Mouse (Mus musculus) spleen, adult 2 months (tissue): Measurements from ENCODE around the gene Rcan1. TPM values are rescaled to one million over a fixed set of nuclear protein-coding genes. Genes with fewer than 3 reads are reported as not detected.

Experiments used
- DNase-seq, 2 experiments: peaks; one replicate each; pipeline versions ENCODE4 v3.0.0 to v3.0.0-alpha.2; 2012 to 2021; ENCODE audit warnings: low spot score in 2 of 2, low read depth in 1 of 2
- H3K27ac ChIP-seq: fragments of 200-500 bp; 2 replicates; pipeline ENCODE4 v1.5.1; 2012; ENCODE audit warnings: low read length, inconsistent platforms; ENCODE audit not compliant: insufficient read depth
- H3K27me3 ChIP-seq: fragments of 200-500 bp; 2 replicates; pipeline ENCODE4 v1.6.1; 2012; ENCODE audit warnings: mild to moderate bottlenecking, moderate library complexity, low read length, inconsistent platforms; ENCODE audit not compliant: control insufficient read depth, insufficient read depth
- H3K36me3 ChIP-seq: fragments of 200-500 bp; 2 replicates; pipeline ENCODE4 v1.6.1; 2012; ENCODE audit warnings: mild to moderate bottlenecking, low read length, inconsistent platforms; ENCODE audit not compliant: control insufficient read depth, insufficient read depth
- H3K4me1 ChIP-seq: fragments of 200-500 bp; 2 replicates; pipeline ENCODE4 v1.6.1; 2011; ENCODE audit warnings: inconsistent platforms; ENCODE audit not compliant: control insufficient read depth, insufficient read depth, insufficient read length
- H3K4me3 ChIP-seq: fragments of 200-500 bp; 2 replicates; pipeline ENCODE4 v1.5.1; 2011; ENCODE audit warnings: mild to moderate bottlenecking, inconsistent platforms; ENCODE audit not compliant: insufficient read depth, insufficient read length; ENCODE audit errors: extremely low read depth
- CTCF ChIP-seq: fragments of 200-500 bp; IDR thresholded peaks from 2 replicates; pipeline ENCODE4 v1.5.1; 2011; ENCODE audit warnings: mild to moderate bottlenecking, inconsistent platforms; ENCODE audit not compliant: insufficient read depth, insufficient read length, insufficient replicate concordance; ENCODE audit errors: extremely low read depth
- POLR2A ChIP-seq: fragments of 200-500 bp; IDR thresholded peaks from 2 replicates; pipeline ENCODE4 v1.6.1; 2011; ENCODE audit warnings: low read depth, low read length, inconsistent platforms
- WGBS: fragments of 180-500 bp; shearing (Covaris S2); methylation state at CpG from one replicate; pipeline ENCODE4 v1.1.7; 2018; 5-methylcytosine and 5-hydroxymethylcytosine counted together
- polyA plus RNA-seq: library from polyadenylated mRNA; depleted of rRNA; stranded (reverse); fragments of >200 nt; gene quantifications from 2 replicates; pipeline ENCODE4 v1.2.3, GENCODE M21; 2012

Gene Rcan1
- polyA plus RNA-seq, 1 experiment, result 6.4 TPM

DNA sequence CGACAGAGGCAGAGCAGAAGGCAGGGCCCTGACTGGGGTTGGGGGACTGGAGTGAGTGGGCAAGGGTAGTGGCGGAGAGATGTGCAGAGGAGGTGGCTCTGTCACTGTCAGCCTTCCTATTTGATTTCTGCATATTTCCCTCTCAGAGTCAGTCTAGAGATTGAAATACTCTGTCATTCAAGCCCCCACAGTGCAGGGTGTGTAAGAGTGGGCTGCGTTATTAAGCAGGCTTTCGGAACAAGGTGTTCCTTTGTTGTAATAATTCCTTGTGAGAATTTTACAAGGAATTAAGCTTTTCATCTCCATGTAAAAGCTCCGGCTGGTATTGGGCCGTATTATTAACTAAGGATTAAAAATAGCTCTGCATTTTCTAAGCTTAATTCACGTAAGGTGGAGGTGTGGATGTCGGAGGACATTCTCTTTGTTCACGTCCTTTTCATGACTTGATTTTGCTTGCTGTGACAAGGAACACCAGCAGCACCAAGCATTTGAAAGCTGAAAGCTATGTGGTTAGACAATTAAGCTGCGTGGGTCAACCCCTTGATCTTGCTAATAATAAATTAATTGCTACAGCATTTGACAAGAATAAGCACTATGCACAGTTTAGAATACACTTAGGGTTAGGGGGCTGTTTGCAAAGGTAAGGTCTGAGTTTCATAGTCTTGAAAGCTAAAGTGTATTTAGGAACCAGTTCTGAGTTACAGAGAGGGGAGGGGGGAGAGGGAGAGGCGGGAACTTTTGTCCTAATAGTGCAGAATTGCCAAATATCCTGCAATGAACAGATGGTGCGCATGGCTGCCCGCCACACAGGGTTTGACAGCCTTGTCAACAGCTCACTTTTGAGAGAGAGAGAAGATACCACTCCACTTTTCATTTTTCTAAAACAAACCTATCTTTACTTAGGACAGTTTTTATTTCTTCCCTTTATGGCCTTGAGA lies 40.4 kb upstream of the Rcan1 start:
- no peaks in the 10 kb centered on the region for H3K4me1 ChIP-seq
- no peak overlapping the region for H3K4me3 ChIP-seq
- no peaks in the 10 kb centered on the region for H3K36me3 ChIP-seq
- no peaks in the 10 kb centered on the region for H3K27me3 ChIP-seq
- 77% methylated on average over 13 of the region's 13 CpGs for WGBS
- no peak for TF ChIP-seq CTCF
- TF ChIP-seq POLR2A, result no peak
- no peak for DNase-seq
- H3K27ac ChIP-seq, result no peak overlapping the region

DNA sequence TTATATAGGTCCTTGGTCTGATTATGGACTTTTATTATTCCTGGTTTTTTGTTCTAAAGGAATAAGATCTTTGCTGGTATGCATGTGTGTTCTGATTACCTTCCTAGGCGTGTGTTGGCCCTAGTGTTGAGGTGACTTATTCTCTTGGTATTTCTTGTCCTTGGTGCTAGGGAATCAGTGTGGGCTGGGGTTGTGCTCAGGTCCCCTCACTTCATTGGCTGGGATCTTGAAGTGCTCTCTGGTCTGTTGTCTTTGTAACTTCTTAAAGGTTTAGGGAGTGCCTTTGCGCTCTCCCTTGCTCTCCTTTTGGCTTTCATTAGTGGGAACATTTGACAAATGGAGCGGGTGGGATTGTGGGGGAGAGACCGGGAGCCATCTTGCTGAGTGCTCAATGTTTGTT lies 36.9 kb upstream of the Rcan1 start:
- no peak overlapping the region for H3K4me3 ChIP-seq
- 88% methylated on average over 4 of the region's 4 CpGs for WGBS
- TF ChIP-seq CTCF (no peak), POLR2A (no peak)
- H3K36me3 ChIP-seq, result no peaks in the 10 kb centered on the region
- DNase-seq, result no peak
- H3K4me1 ChIP-seq, result no peaks in the 10 kb centered on the region
- no peak overlapping the region for H3K27ac ChIP-seq
- H3K27me3 ChIP-seq, result no peaks in the 10 kb centered on the region

DNA sequence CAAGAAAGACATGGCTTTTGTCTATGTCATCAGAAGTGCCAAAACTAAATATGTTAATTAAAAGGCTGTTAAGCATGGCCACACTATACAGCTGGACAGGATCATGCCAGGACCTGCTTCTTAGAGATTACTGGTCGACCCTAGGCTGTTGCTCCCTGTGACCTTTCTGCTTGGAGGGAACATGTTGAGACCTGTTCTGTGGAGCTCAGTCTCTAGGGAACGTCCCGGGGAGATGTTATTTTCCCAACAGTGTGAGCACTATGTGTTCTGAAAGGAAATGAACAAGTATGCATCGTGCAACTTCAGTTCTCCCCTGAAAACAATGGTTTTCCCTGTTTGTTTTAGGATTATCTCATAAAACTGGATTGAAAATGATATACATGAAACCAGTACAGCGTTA lies 32.4 kb upstream of the Rcan1 start:
- TF ChIP-seq POLR2A, result no peak
- TF ChIP-seq CTCF, result no peak
- no peak for DNase-seq
- Histone ChIP-seq H3K4me1 (no peaks in the 10 kb centered on the region), H3K27ac (no peak overlapping the region), H3K27me3 (peaks cover 10% of the 10 kb centered on the region), H3K4me3 (no peak overlapping the region), H3K36me3 (no peaks in the 10 kb centered on the region)
- WGBS, result 70% methylated on average over 5 of the region's 5 CpGs

DNA sequence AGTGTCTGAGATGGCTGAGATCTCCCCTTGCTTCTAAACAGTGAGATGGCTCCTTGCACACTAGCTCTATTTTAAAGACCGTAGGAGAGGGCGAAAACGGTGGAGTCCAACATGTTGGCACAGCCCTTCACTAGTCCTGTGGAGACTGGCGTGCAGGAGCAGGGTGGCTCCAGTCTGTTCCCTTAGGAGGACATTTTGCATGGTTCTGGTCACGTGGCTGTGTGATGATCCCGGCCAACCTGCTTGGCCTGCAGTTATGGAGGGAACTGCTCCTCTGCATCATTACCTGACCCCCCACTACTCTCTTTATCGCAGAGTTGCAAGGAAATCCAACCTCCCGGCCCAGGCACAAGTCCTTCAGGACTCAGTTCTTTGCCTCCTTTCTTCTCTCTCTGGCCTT lies 29.9 kb upstream of the Rcan1 start:
- 89% methylated on average over 8 of the region's 8 CpGs for WGBS

DNA sequence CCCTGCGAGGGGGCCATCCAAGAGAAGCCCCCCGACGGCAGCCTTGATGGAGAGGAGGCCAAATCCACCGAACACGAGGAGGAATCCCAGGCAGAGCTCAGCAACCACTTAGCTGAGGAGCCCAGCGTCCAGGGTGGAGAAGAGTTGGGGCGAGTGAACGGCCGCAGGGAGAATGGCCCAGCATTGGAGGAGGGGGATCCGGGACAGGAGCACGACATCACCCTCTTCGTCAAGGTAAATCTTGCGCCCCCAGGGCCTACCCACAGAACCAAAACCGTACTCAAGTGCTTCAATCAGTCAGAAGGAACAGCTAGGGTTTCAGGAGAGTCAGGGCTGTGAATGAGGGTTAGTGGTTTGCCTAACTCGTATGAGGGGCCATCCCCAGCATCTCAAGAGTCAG lies 28.7 kb upstream of the Rcan1 start:
- no peak for TF ChIP-seq POLR2A
- no peak for DNase-seq
- peaks cover 10% of the 10 kb centered on the region for H3K27me3 ChIP-seq
- H3K4me1 ChIP-seq, result no peaks in the 10 kb centered on the region
- WGBS, result 37% methylated on average over 15 of the region's 15 CpGs
- no peaks in the 10 kb centered on the region for H3K36me3 ChIP-seq
- no peak overlapping the region for H3K27ac ChIP-seq
- H3K4me3 ChIP-seq, result no peak overlapping the region

More for the DNA sequence above, 29.9 kb upstream of the Rcan1 start:
- H3K27ac ChIP-seq, result no peak overlapping the region
- H3K4me1 ChIP-seq, result no peaks in the 10 kb centered on the region
- TF ChIP-seq POLR2A (no peak), CTCF (no peak)
- H3K36me3 ChIP-seq, result no peaks in the 10 kb centered on the region
- H3K4me3 ChIP-seq, result no peak overlapping the region
- no peak for DNase-seq
- H3K27me3 ChIP-seq, result peaks cover 10% of the 10 kb centered on the region

DNA sequence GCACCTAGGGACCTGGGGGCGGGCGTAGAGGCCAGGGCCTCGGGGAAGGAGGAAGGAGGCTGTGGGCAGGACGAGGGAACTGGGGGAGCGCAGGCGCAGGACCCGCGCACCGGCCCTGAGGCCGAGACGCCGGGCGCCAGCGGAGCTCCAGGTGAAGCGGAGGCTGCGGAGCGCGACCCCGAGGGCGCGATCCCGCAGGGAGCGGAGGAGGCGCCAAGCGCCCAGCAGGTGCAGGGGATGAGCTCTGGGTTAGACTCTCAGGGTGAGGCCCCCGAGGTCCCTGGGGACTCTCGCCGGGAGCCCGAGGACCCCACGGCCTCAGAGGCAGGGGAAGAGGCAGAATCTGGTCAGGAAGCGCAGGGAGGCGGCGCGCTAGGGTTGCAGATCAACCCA lies 27.9 kb upstream of the Rcan1 start:
- no peak overlapping the region for H3K4me3 ChIP-seq
- 1% methylated on average over 33 of the region's 34 CpGs for WGBS
- no peak for TF ChIP-seq POLR2A
- TF ChIP-seq CTCF, result no peak
- H3K27me3 ChIP-seq, result peaks cover 10% of the 10 kb centered on the region
- DNase-seq, result no peak
- no peaks in the 10 kb centered on the region for H3K36me3 ChIP-seq
- H3K4me1 ChIP-seq, result no peaks in the 10 kb centered on the region
- no peak overlapping the region for H3K27ac ChIP-seq
